Mouse (Mus musculus) R1 (cell line): ENCODE measurements at regions not wholly inside any gene's neighbourhood (a gene's known extent, or its start where the extent isn't known, plus 50 kb on each side); places are given as distances from the start of the nearest gene placed in this dataset.

Experiments
- DNase-seq: peaks from one replicate; pipeline ENCODE4 v3.0.0-alpha.2; 2018; ENCODE audit warnings: low read depth, low spot score

GRCm38 (mm10) chr2:75138746-75139060 is 313.1 kb downstream of the Mtx2 start:
- no peak for DNase-seq

- DNase-seq: no peak
Observed at GRCm38 (mm10) chr2:75139544-75139943, 313.9 kb downstream of the Mtx2 start.

DNA sequence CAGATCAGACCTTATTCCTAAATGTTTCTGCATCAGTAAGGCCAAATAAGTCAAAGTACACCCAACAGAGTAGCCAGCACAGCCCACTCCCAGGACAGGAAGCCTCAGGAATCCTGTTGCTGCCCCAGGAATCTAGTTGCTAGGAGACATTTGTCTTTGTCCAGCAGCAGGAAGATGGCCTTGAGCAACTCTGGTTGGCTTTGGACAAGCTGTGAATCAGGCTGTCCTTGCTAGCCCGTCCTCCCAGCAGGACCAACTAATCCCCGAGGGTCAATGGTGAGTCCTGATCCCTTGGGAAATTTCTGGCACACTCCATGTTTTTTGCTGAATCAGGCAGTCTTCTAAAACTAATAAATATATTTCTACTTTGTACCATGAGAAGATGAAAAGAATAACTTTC is 317.1 kb downstream of the Mtx2 start:
- DNase-seq: no peak

DNA sequence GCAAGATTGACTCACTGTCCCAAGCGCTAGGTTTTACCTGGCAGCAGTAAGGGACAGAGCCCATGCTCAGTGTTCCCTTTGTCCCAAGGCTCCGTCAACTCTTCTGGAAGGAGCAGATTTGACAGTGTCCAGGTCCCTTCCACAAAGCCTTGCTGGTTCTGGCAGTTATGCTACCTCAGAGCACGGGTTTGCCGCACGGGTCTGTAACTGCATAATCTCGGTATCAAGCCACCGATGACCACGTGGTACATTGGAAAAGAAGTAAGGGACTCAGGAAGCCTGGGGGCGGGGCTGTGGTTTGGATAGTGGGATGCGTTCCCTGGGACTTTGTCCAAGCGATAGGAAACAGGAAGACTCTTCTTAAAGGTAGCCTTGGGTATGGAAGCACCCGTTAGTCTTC is 319.3 kb downstream of the Mtx2 start:
- DNase-seq: no peak

GRCm38 (mm10) chr2:75146256-75146655 is 320.7 kb downstream of the Mtx2 start:
- DNase-seq: no peak

GRCm38 (mm10) chr2:75147399-75147798 is 321.8 kb downstream of the Mtx2 start:
- DNase-seq: no peak

DNA sequence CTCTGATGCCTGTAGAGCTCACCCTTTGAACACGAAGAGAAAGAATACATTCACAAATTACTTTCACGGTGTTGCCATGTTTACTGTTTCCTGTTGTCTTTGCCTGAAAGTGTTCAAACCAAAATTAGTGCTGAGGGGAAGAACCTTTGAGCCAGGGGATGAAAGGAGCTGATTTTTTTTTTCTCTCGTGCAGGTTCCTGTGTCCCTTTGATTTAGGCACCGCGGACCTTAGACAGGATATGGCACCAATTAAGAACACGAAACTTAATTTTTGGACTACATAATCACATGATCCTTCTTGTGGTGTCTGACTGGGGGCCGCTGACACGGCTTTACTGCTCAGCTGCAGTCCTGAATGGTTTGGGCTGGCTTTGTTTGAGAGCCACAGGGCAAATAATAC is 322.4 kb downstream of the Mtx2 start:
- DNase-seq: no peak

DNA sequence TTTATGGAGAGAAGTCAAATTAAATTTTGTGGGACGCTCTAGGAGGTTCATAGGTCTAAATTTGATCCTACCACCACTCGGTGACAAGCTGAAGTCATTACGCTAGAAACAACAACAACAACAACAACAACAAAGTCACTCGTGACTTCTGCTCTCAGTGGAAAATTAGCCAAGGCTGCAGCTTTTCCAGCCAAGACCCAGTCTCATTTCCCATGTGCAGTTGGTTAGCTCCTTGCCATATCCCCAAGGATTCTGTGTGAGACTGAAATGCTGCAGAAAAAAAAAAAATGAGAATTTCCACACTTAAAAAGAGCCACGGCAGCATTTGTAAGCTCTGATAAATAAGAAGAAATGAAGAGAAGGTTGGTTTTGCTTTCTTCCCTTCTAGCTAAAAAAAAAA is 323.4 kb downstream of the Mtx2 start:
- DNase-seq: no peak

DNA sequence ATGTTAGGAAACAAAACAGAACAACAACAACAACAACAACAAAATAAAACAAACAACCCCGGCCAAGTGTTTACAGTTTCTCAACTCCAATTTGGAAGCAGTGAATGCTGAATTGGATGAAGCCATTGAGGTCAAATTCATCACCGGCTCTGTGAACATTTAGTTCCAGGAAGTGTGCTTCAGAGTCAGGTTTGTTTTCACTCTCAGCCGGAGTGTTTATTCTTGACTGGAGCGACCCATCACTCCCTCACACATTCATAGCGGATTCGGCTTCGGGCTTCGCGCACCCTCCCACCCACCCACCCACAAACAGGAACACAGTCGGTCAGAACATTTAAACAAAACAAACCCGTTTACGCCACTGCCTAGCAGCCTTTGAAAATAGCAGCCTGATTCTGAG is 324.0 kb downstream of the Mtx2 start:
- no peak for DNase-seq

- peak; percentile 71 for DNase-seq
Observed at GRCm38 (mm10) chr2:75150986-75151385, 325.4 kb downstream of the Mtx2 start.

- DNase-seq: no peak
Observed at GRCm38 (mm10) chr2:75151519-75151918, 325.9 kb downstream of the Mtx2 start.

DNA sequence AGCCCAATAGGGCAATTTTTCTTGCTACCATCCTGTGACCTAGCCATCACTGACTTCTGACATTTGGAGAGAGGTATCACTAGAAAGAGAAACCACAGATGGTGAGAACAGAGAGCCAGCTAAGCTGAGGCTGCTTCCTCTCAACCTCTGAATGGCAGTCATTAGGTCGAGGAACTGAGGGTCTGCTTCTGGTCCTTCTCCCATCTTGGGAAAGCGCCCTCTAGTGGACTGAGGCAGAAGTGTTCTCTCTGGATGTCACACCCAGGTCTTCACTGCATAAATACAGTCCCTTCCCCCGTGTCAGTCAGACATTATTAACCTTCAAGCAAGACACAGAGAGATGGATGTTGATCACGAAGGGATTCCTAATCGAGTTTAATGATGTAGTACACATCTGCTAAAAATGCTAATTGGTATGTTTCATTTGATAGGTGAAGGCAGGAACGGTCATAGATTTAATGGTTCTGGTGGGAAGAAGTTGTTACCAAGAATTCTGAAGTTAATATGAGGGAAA is 326.9 kb downstream of the Mtx2 start:
- peak; percentile 79 for DNase-seq

DNA sequence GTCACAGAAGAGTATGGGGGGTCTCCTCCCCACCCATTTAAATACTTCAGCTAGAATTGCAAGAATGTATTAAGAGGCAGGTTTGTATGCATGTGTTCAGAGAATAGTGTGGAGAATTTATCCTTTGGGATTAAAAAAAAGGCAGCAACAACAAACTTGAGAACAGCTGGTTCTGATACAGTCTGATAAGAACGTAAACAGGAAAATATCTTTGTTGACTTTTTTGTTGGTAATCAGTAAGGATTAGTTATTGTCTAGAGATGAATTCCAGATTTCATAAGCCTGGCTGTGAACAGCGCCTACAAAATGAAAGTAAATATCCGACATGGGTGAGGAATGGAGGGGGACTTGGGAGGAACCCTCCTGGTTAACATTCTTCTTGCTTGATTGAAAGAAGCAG is 328.8 kb downstream of the Mtx2 start:
- DNase-seq: no peak

DNA sequence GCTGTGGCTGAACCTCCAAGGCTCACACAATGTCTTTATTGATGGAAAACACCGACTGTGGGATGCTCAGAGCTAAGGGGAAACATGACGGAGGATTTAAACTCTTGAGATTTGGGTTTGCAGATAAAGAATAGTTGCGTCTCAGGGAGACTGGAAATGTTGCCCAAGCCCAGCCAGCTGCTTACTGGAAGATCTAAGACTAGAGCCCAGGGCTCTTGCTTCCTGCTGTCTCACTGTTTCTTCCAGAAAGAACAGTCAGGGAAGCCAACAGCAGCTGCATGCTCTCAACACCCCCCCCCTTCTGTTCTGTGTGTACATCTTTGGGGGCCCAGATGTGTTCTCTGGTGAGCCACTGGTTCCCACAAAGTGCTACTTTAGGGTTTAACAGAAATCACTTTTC is 333.0 kb downstream of the Mtx2 start:
- no peak for DNase-seq

DNA sequence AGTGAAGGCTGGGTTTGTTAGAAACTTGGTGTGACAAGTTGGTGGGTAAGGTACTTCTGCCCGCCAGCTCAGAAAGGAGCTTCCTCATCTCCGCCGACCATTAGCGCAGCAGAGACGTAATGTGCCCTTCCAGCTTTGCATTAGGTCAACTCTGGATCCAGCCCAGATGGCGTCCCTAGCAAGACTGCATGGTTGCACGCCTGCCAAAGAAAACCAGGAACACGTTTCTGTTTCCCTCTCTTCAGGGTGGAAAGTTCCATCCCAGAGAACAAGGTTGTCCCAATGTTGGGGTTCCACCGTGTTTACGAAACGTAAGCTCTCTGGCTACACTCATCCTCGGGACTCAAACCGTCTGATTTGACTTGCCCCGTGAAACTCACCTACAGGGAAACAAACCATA is 335.5 kb downstream of the Mtx2 start:
- DNase-seq: no peak

GRCm38 (mm10) chr2:75164987-75165386 is 339.4 kb downstream of the Mtx2 start:
- no peak for DNase-seq

GRCm38 (mm10) chr2:75176267-75176666 is 350.7 kb downstream of the Mtx2 start:
- no peak for DNase-seq

DNA sequence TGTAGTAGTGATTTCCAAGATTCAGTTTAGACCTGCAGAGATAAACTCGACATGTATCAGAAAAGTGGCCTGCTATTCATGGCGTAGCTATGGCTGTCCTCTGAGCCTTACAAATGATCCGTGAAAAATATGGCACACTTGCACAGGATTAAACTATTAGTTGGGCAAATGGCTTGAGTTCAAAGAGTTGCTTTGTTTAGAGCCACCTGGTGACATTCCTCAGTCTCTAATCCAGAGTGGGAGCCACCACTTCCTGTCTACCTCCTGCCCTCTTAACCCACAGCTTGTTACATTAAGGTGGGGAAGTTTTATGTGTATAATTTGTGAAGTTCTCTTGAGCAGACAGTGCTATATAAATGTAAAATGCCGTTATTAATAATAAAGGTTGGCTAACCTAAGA is 357.7 kb downstream of the Mtx2 start:
- DNase-seq: no peak

DNA sequence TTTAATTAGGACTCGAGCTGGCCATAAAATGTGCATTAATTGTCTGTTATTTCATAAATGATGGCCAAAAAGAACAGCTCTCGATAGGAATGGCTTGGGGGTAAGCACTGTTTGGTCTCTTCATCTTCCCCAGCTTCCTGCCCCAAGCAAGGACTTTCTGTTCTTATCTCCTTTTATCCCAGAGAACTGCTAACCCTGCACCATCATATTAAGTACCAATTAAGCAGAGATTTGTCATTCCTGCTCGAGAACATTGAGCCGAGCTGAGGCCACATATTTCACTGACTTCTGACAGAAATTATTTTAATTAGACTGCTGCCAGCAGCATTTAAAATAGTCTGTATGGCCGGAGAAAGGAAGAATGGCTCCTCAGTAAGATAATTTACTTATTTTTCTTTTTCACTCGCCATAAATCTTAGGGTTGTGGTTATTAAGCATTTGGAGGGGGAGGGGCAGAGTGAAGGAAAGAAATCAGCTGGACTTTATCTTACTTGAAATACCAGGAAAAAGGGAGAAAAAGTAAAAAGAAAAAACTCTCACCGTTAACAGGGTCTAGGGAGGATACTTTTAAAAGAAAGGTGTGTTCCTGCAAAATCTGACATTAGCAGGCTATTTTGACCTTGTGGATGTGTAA is 377.1 kb downstream of the Mtx2 start:
- DNase-seq: no peak

DNA sequence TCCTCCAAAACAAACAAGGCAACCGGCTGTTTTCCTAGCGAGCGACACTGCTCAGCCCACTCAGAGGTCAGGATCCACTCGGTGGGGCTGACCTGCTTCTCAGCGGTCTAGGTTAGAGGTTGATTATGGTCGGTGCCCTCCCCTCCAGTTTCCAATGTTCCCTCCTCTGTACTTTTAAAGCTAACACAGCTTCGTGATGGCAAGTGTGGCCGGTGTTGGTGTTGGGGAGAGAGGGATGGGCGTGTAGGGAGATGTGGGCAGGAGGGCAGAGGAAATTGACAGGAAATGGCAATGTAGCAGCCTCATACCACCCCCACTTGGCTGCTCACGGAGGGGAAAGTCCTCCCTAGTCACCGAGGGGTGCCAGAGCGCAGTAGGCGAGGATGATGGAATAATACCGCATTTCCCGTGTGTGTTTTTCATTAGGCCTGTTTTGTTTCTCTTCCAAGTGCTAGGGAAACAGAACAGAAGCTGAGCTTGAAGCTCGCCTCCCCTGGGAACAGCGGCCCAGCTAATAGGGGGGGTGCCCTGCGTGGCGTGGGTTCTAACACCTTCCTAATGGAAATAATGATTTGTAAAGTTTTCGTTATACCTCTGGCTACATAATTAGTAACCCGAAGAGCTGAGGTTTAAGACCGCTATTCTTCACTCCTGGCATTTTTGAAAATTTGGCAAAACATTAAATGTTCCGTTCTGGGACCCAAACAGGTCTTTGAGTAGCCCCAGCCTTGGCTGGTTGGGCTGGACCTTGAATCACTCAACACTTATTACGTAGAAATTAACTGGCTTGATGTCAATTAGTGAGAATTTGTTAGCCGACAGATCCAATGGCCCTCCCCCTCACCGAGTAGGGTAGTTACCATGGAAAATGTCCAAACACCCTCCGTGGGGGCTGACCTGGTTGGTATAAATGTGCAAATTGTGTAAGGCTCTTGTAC is 383.5 kb downstream of the Mtx2 start:
- DNase-seq: no peak

GRCm38 (mm10) chr2:75209790-75210583 is 384.4 kb downstream of the Mtx2 start:
- DNase-seq: no peak

GRCm38 (mm10) chr2:75216931-75217330 is 391.3 kb downstream of the Mtx2 start:
- DNase-seq: no peak
